Mouse (Mus musculus) liver, embryonic 12.5 days (tissue): ENCODE results near the gene Gm3285. TPM values are rescaled to one million over a fixed set of nuclear protein-coding genes. Genes with fewer than 3 reads are reported as not detected.

ENCODE experiments used
- ATAC-seq: fragments of 200-750 bp; cut with Nextera tagmentation; 2 replicates; pipeline ENCODE4 v1.8.0; 2017; ENCODE audit warnings: moderate number of reproducible peaks, mild to moderate bottlenecking, moderate library complexity
- H3K27ac ChIP-seq: fragments of 300-500 bp; sonication (generic); 2 replicates; pipeline ENCODE4 v1.5.1; 2016; ENCODE audit warnings: mild to moderate bottlenecking
- H3K27me3 ChIP-seq: fragments of 300-500 bp; sonication (generic); replicated peaks from 2 replicates; pipeline ENCODE4 v1.6.1; 2016; ENCODE audit warnings: mild to moderate bottlenecking, moderate library complexity
- H3K36me3 ChIP-seq: fragments of 300-500 bp; sonication (generic); 2 replicates; pipeline ENCODE4 v1.6.1; 2016; ENCODE audit warnings: mild to moderate bottlenecking, moderate library complexity
- H3K4me1 ChIP-seq: fragments of 300-500 bp; sonication (generic); 2 replicates; pipeline ENCODE4 v1.6.1; 2016
- H3K4me2 ChIP-seq: fragments of 300-500 bp; sonication (generic); 2 replicates; pipeline ENCODE4 v1.6.1; 2016; ENCODE audit warnings: mild to moderate bottlenecking, moderate library complexity
- H3K4me3 ChIP-seq: fragments of 300-500 bp; sonication (generic); 2 replicates; pipeline ENCODE4 v1.5.1; 2016; ENCODE audit warnings: mild to moderate bottlenecking, moderate library complexity
- H3K9ac ChIP-seq: fragments of 300-500 bp; sonication (generic); 2 replicates; pipeline ENCODE4 v1.6.1; 2016; ENCODE audit warnings: mild to moderate bottlenecking, moderate library complexity
- H3K9me3 ChIP-seq: fragments of 300-500 bp; sonication (generic); replicated peaks from 2 replicates; pipeline ENCODE4 v1.6.1; 2016; ENCODE audit warnings: mild to moderate bottlenecking, moderate library complexity
- WGBS: fragments of 180-500 bp; shearing (Covaris S2); methylation state at CpG from one replicate; pipeline ENCODE4 v1.1.7; 2016; ENCODE audit not compliant: insufficient replicate concordance; 5-methylcytosine and 5-hydroxymethylcytosine counted together
- polyA plus RNA-seq: library from polyadenylated mRNA; unstranded; fragments of >200 nt; fragmentation: Nextera tagmentation; extraction: Ambion mirVana; gene quantifications from 2 replicates; pipeline ENCODE4 v1.2.1, GENCODE M21; 2016

Gm3285 gene
- polyA plus RNA-seq, 1 experiment from 2014 or later: not detected

DNA sequence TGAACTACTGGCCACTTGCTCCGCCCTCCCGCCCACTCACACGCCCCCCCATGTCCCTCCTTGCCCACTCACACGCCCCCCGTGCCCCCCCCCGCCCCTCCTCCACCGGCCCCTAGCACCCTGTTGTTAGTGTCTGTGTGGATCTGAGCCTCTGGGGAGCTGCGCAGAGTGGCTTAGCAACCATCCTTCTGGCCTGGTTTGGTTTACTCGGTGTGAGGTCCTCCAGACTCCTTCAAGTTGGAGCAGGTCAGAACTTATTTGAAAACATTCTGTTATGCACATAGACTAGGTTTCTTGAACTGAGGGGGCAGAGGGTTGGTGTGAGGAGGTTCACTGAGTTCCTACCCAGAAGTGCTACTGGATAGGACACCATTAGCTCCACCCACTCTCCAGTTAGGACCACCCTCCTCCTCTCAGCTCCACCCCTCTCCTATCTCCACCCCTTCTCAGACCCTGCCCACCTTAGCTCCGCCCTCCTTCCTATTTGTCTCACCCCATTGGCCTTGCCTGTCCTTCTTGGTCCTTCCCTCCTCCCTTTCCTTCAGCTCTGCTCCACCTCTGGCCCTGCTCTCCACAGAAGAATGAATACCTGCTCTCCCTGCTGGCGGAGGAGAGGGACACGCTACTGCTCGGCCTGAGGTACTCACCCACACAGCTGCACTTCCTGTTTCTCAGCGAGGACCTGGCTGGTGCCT lies 2.4 kb downstream of the Gm3285 start:
- 22% methylated on average over 14 of the region's 14 CpGs for WGBS
- ATAC-seq: peak; percentile 82
- Histone ChIP-seq H3K4me1 (0 out of 2 replicates have a peak, but pooled peaks cover 7% of the 10 kb centered on the region), H3K9me3 (no peaks in the 10 kb centered on the region), H3K27ac (no peak overlapping the region), H3K9ac (no peak overlapping the region), H3K36me3 (no peaks in the 10 kb centered on the region), H3K4me3 (peak overlapping the region; percentile 20), H3K4me2 (peak overlapping the region; percentile 49), H3K27me3 (peaks cover 14% of the 10 kb centered on the region; the same call in 1 of the 2 replicates)

GRCm38 (mm10) chr10:77864762-77865143 lies 3.0 kb downstream of the Gm3285 start:
- Histone ChIP-seq H3K4me1 (0 out of 2 replicates have a peak, but pooled peaks cover 7% of the 10 kb centered on the region), H3K9me3 (no peaks in the 10 kb centered on the region), H3K36me3 (no peaks in the 10 kb centered on the region), H3K27me3 (peaks cover 14% of the 10 kb centered on the region; the same call in 1 of the 2 replicates), H3K4me3 (peak overlapping the region; percentile 20), H3K27ac (no peak overlapping the region), H3K9ac (no peak overlapping the region), H3K4me2 (peak overlapping the region; percentile 49)
- 23% methylated on average over 11 of the region's 11 CpGs for WGBS
- ATAC-seq: 0 out of 2 replicates have a peak, but pooled peaks have one; percentile 10

- 11% methylated on average over 1 of the region's 1 CpGs for WGBS
- ATAC-seq: no peak
- H3K36me3 ChIP-seq: no peaks in the 10 kb centered on the region
- H3K9me3 ChIP-seq: no peaks in the 10 kb centered on the region
- no peak overlapping the region for H3K4me2 ChIP-seq
- H3K27me3 ChIP-seq: peaks cover 5% of the 10 kb centered on the region; the same call in 1 of the 2 replicates
- H3K27ac ChIP-seq: no peak overlapping the region
- no peak overlapping the region for H3K4me3 ChIP-seq
- H3K9ac ChIP-seq: no peak overlapping the region
- H3K4me1 ChIP-seq: 0 out of 2 replicates have a peak, but pooled peaks cover 7% of the 10 kb centered on the region
Measured at GRCm38 (mm10) chr10:77867546-77867945, 5.8 kb downstream of the Gm3285 start.

DNA sequence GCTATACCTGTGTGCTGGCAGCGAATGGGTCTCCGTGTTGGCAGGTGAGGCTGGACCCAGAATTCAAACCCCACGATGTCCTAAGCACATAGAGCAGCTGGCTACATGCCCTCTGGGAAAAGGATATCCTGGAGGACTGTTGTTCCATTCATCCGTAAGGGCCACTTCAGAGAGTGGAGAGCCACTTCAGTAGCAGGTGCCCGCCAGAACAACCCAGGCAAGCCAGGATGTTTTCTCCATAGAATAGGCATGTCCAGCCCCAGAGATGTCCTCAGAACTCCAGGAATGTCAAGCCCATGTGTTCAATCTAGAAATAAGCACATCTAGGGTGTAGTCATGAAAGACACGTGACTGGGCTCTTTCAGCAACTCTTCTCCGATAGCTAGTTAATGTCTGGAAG lies 7.9 kb downstream of the Gm3285 start:
- 71% methylated on average over 7 of the region's 7 CpGs for WGBS
- Histone ChIP-seq H3K9ac (no peak overlapping the region), H3K4me1 (0 out of 2 replicates have a peak, but pooled peaks cover 4% of the 10 kb centered on the region), H3K36me3 (no peaks in the 10 kb centered on the region), H3K9me3 (no peaks in the 10 kb centered on the region), H3K4me2 (no peak overlapping the region), H3K27me3 (no peaks in the 10 kb centered on the region), H3K4me3 (no peak overlapping the region), H3K27ac (no peak overlapping the region)
- ATAC-seq: no peak

GRCm38 (mm10) chr10:77878985-77879384 lies 17.2 kb downstream of the Gm3285 start:
- 51% methylated on average over 6 of the region's 6 CpGs for WGBS

DNA sequence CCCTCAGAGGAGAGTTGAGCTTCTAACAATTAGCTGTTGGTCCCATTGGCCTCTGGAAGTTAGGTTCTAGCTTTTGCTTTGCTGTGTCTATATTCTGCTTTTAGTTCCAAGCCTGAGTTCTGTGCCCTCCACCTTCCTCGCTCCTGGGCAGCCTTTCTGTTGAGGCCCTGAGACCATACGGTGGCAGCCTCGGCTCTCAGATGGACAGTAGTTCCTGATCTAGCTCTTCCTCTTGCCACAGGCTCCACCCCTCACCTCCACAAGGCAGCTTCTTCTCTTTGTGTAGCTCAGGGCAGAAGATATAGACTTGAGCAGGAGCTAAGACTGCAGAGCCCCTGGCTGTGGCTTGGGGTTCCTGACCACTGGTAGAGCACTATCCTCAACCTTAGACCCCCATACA lies 18.5 kb downstream of the Gm3285 start:
- 0 out of 2 replicates have a peak, but pooled peaks cover 3% of the 10 kb centered on the region for H3K9me3 ChIP-seq
- no peaks in the 10 kb centered on the region for H3K36me3 ChIP-seq
- no peaks in the 10 kb centered on the region for H3K27me3 ChIP-seq
- no peak overlapping the region for H3K4me2 ChIP-seq
- 28% methylated on average over 3 of the region's 3 CpGs for WGBS
- H3K4me1 ChIP-seq: no peaks in the 10 kb centered on the region
- no peak overlapping the region for H3K9ac ChIP-seq
- H3K27ac ChIP-seq: no peak overlapping the region
- no peak overlapping the region for H3K4me3 ChIP-seq
- ATAC-seq: no peak

More at GRCm38 (mm10) chr10:77878985-77879384, 17.2 kb downstream of the Gm3285 start:
- no peaks in the 10 kb centered on the region for H3K36me3 ChIP-seq
- H3K9me3 ChIP-seq: 0 out of 2 replicates have a peak, but pooled peaks cover 3% of the 10 kb centered on the region
- H3K4me3 ChIP-seq: no peak overlapping the region
- no peak overlapping the region for H3K9ac ChIP-seq
- H3K27me3 ChIP-seq: no peaks in the 10 kb centered on the region
- H3K27ac ChIP-seq: no peak overlapping the region
- H3K4me2 ChIP-seq: no peak overlapping the region
- H3K4me1 ChIP-seq: no peaks in the 10 kb centered on the region
- ATAC-seq: no peak

GRCm38 (mm10) chr10:77882553-77882952 lies 20.8 kb downstream of the Gm3285 start:
- Histone ChIP-seq H3K36me3 (no peaks in the 10 kb centered on the region), H3K27ac (no peak overlapping the region), H3K4me3 (no peak overlapping the region), H3K27me3 (0 out of 2 replicates have a peak, but pooled peaks cover 9% of the 10 kb centered on the region), H3K9ac (no peak overlapping the region), H3K4me2 (no peak overlapping the region), H3K4me1 (no peaks in the 10 kb centered on the region), H3K9me3 (0 out of 2 replicates have a peak, but pooled peaks cover 3% of the 10 kb centered on the region)
- no peak for ATAC-seq
- 75% methylated on average over 5 of the region's 5 CpGs for WGBS

GRCm38 (mm10) chr10:77886007-77886747 lies 24.4 kb downstream of the Gm3285 start:
- WGBS: 44% methylated on average over 12 of the region's 12 CpGs

GRCm38 (mm10) chr10:77890987-77891565 lies 29.3 kb downstream of the Gm3285 start:
- Histone ChIP-seq H3K4me1 (no peaks in the 10 kb centered on the region), H3K9ac (no peak overlapping the region), H3K27ac (no peak overlapping the region), H3K27me3 (0 out of 2 replicates have a peak, but pooled peaks cover 6% of the 10 kb centered on the region), H3K4me3 (no peak overlapping the region), H3K36me3 (no peaks in the 10 kb centered on the region), H3K9me3 (no peaks in the 10 kb centered on the region), H3K4me2 (no peak overlapping the region)
- 61% methylated on average over 8 of the region's 8 CpGs for WGBS
- ATAC-seq: no peak

More at GRCm38 (mm10) chr10:77886007-77886747, 24.4 kb downstream of the Gm3285 start:
- Histone ChIP-seq H3K9me3 (0 out of 2 replicates have a peak, but pooled peaks cover 3% of the 10 kb centered on the region), H3K4me2 (no peak overlapping the region), H3K27me3 (0 out of 2 replicates have a peak, but pooled peaks cover 9% of the 10 kb centered on the region), H3K4me1 (no peaks in the 10 kb centered on the region), H3K4me3 (no peak overlapping the region), H3K9ac (no peak overlapping the region), H3K36me3 (no peaks in the 10 kb centered on the region), H3K27ac (no peak overlapping the region)
- ATAC-seq: no peak

- no peaks in the 10 kb centered on the region for H3K36me3 ChIP-seq
- no peak for ATAC-seq
- H3K27me3 ChIP-seq: peaks cover 13% of the 10 kb centered on the region
- no peaks in the 10 kb centered on the region for H3K9me3 ChIP-seq
- 60% methylated on average over 5 of the region's 5 CpGs for WGBS
- no peak overlapping the region for H3K27ac ChIP-seq
- H3K4me2 ChIP-seq: no peak overlapping the region
- H3K4me3 ChIP-seq: no peak overlapping the region
- no peak overlapping the region for H3K9ac ChIP-seq
- H3K4me1 ChIP-seq: no peaks in the 10 kb centered on the region
Measured at GRCm38 (mm10) chr10:77895562-77895961, 33.8 kb downstream of the Gm3285 start.

GRCm38 (mm10) chr10:77900126-77900525 lies 38.4 kb downstream of the Gm3285 start:
- H3K27ac ChIP-seq: 0 out of 2 replicates have a peak overlapping the region, but pooled peaks have one; percentile 37
- no peak overlapping the region for H3K9ac ChIP-seq
- H3K4me3 ChIP-seq: no peak overlapping the region
- H3K9me3 ChIP-seq: no peaks in the 10 kb centered on the region
- peak overlapping the region; percentile 83 for H3K4me2 ChIP-seq
- peaks cover 39% of the 10 kb centered on the region for H3K27me3 ChIP-seq
- WGBS: 63% methylated on average over 7 of the region's 7 CpGs
- no peaks in the 10 kb centered on the region for H3K36me3 ChIP-seq
- peaks cover 22% of the 10 kb centered on the region for H3K4me1 ChIP-seq
- ATAC-seq: no peak
